Mouse (Mus musculus): ENCODE data around the gene Syt3. TPM values are rescaled to one million over a fixed set of nuclear protein-coding genes. Genes with fewer than 3 reads are reported as not detected.
A peak's percentile ranks its signal among the peaks of the same experiment; 100 is the strongest.

Syt3 gene
- total RNA-seq, 2 experiments from 2014 or later = 59.5 to 63.7 TPM

- Histone ChIP-seq H3K4me3 (peak overlapping the region; percentile 69), H3K27ac (peak overlapping the region; percentile 88)
- intact Hi-C loops (cut with DNase I) = no loop called here
- DNase-seq (ENCODE audit: extremely low spot score in 1 of 2, low spot score in 2 of 2) = no peak
- no peak for TF ChIP-seq CTCF (IDR thresholded peaks at IDR 0.05)
Measured at GRCm38 (mm10) chr7:44384716-44385059, 786 bp downstream of the Syt3 start.

- DNase-seq (ENCODE audit: extremely low spot score in 1 of 2, low spot score in 2 of 2) = no peak
- no peak; the same call in 1 of the 2 replicates for TF ChIP-seq CTCF (IDR thresholded peaks at IDR 0.05)
- Histone ChIP-seq H3K27ac (peak within 1 kb of the TSS; percentile 88), H3K4me3 (peak within 1 kb of the TSS; percentile 69)
- intact Hi-C loops (cut with DNase I) = no loop called here
Measured at GRCm38 (mm10) chr7:44385720-44386119, 1.8 kb downstream of the Syt3 start, which contains the start of gene 1700008O03Rik. TSS of gene 1700008O03Rik (minus strand) at chr7:44385820.

- no peak for TF ChIP-seq CTCF (IDR thresholded peaks at IDR 0.05)
- no peak overlapping the region for H3K4me3 ChIP-seq
- intact Hi-C loops (cut with DNase I) = no loop called here
- H3K27ac ChIP-seq = no peak overlapping the region
- no peak for DNase-seq (ENCODE audit: extremely low spot score in 1 of 2, low spot score in 2 of 2)
Measured at GRCm38 (mm10) chr7:44391831-44392230, 7.9 kb downstream of the Syt3 start.

- no peak overlapping the region for H3K4me3 ChIP-seq
- no peak overlapping the region for H3K27ac ChIP-seq
- no peak for TF ChIP-seq CTCF (IDR thresholded peaks at IDR 0.05)
- DNase-seq (ENCODE audit: extremely low spot score in 1 of 2, low spot score in 2 of 2) = no peak
- intact Hi-C loops (cut with DNase I) = no loop called here
Measured at GRCm38 (mm10) chr7:44392341-44392740, 8.4 kb downstream of the Syt3 start.

- Histone ChIP-seq H3K4me3 (no peak overlapping the region), H3K27ac (no peak overlapping the region)
- intact Hi-C loops (cut with DNase I) = no loop called here
- no peak for DNase-seq (ENCODE audit: extremely low spot score in 1 of 2, low spot score in 2 of 2)
- no peak for TF ChIP-seq CTCF (IDR thresholded peaks at IDR 0.05)
Measured at GRCm38 (mm10) chr7:44393284-44393683, 9.4 kb downstream of the Syt3 start.

- H3K27ac ChIP-seq = no peak overlapping the region
- intact Hi-C loops (cut with DNase I) = no loop called here
- TF ChIP-seq CTCF (IDR thresholded peaks at IDR 0.05) = peak; percentile 63
- DNase-seq (ENCODE audit: extremely low spot score in 1 of 2, low spot score in 2 of 2) = peak; percentile 42 to 54
- H3K4me3 ChIP-seq = no peak overlapping the region
Measured at GRCm38 (mm10) chr7:44398570-44398969, 14.7 kb downstream of the Syt3 start.

GRCm38 (mm10) chr7:44401673-44402072 is 17.8 kb downstream of the Syt3 start:
- H3K4me3 ChIP-seq = no peak overlapping the region
- intact Hi-C loops (cut with DNase I) = no loop called here
- no peak for DNase-seq (ENCODE audit: extremely low spot score in 1 of 2, low spot score in 2 of 2)
- TF ChIP-seq CTCF (IDR thresholded peaks at IDR 0.05) = no peak
- no peak overlapping the region for H3K27ac ChIP-seq

- no peak for TF ChIP-seq CTCF (IDR thresholded peaks at IDR 0.05)
- H3K4me3 ChIP-seq = peak overlapping the region; percentile 39
- intact Hi-C loops (cut with DNase I) = loop anchor here (2.0 kb wide), 1 partner anchor 23 kb away; the partner anchor contains the start of gene Lrrc4b
- DNase-seq (ENCODE audit: extremely low spot score in 1 of 2, low spot score in 2 of 2) = peak; percentile 91 to 95
- H3K27ac ChIP-seq = peak overlapping the region; percentile 86
Measured at GRCm38 (mm10) chr7:44405346-44406014, 21.6 kb downstream of the Syt3 start.

GRCm38 (mm10) chr7:44406015-44406355 is 22.1 kb downstream of the Syt3 start:
- DNase-seq (ENCODE audit: extremely low spot score in 1 of 2, low spot score in 2 of 2) = no peak
- intact Hi-C loops (cut with DNase I) = loop anchor here (2.0 kb wide), 1 partner anchor 23 kb away; the partner anchor contains the start of gene Lrrc4b
- H3K4me3 ChIP-seq = no peak overlapping the region
- H3K27ac ChIP-seq = no peak overlapping the region
- TF ChIP-seq CTCF (IDR thresholded peaks at IDR 0.05) = no peak

GRCm38 (mm10) chr7:44411144-44411543 is 27.2 kb downstream of the Syt3 start:
- H3K27ac ChIP-seq = no peak overlapping the region
- intact Hi-C loops (cut with DNase I) = no loop called here
- DNase-seq (ENCODE audit: extremely low spot score in 1 of 2, low spot score in 2 of 2) = no peak
- no peak overlapping the region for H3K4me3 ChIP-seq
- no peak; the same call in none of the 2 replicates for TF ChIP-seq CTCF (IDR thresholded peaks at IDR 0.05)

GRCm38 (mm10) chr7:44413307-44413706 is 29.4 kb downstream of the Syt3 start:
- H3K4me3 ChIP-seq = no peak overlapping the region
- TF ChIP-seq CTCF (IDR thresholded peaks at IDR 0.05) = no peak
- DNase-seq (ENCODE audit: extremely low spot score in 1 of 2, low spot score in 2 of 2) = no peak
- no peak overlapping the region for H3K27ac ChIP-seq
- intact Hi-C loops (cut with DNase I) = no loop called here

- Histone ChIP-seq H3K4me3 (peak overlapping the region; percentile 47), H3K27ac (peak overlapping the region; percentile 73)
- TF ChIP-seq CTCF (IDR thresholded peaks at IDR 0.05) = no peak
- intact Hi-C loops (cut with DNase I) = loop anchor here (2.0 kb wide), 1 partner anchor 21 kb away; no protein-coding TSS in a partner anchor
- no peak for DNase-seq (ENCODE audit: extremely low spot score in 1 of 2, low spot score in 2 of 2)
Measured at GRCm38 (mm10) chr7:44427666-44428065, 43.8 kb downstream of the Syt3 start.
